Mouse (Mus musculus) intestine, embryonic 16.5 days (tissue): ENCODE measurements at regions not wholly inside any gene's neighbourhood (a gene's known extent, or its start where the extent isn't known, plus 50 kb on each side); places are given as distances from the start of the nearest gene placed in this dataset.

Experiments used
- ATAC-seq: fragments of 200-750 bp; cut with Nextera tagmentation; 2 replicates; pipeline ENCODE4 v1.8.0; 2017; ENCODE audit warnings: moderate TSS enrichment, moderate library complexity
- H3K27ac ChIP-seq: fragments of 300-500 bp; sonication (generic); 2 replicates; pipeline ENCODE4 v1.5.1; 2014; ENCODE audit warnings: mild to moderate bottlenecking, low read length
- H3K27me3 ChIP-seq: fragments of 300-500 bp; sonication (generic); replicated peaks from 2 replicates; pipeline ENCODE4 v1.6.1; 2014; ENCODE audit warnings: low read length, control low read depth, mixed read lengths; ENCODE audit not compliant: control insufficient read depth, insufficient read depth
- H3K36me3 ChIP-seq: fragments of 300-500 bp; sonication (generic); 2 replicates; pipeline ENCODE4 v1.6.1; 2014; ENCODE audit warnings: low read length, control low read depth; ENCODE audit not compliant: control insufficient read depth, insufficient read depth
- H3K4me1 ChIP-seq: fragments of 300-500 bp; sonication (generic); 2 replicates; pipeline ENCODE4 v1.6.1; 2014; ENCODE audit warnings: low read length, control low read depth, mixed read lengths; ENCODE audit not compliant: control insufficient read depth, insufficient read depth
- H3K4me2 ChIP-seq: fragments of 300-500 bp; sonication (generic); 2 replicates; pipeline ENCODE4 v1.6.1; 2014; ENCODE audit warnings: low read depth, low read length, control low read depth
- H3K4me3 ChIP-seq: fragments of 300-500 bp; sonication (generic); 2 replicates; pipeline ENCODE4 v1.5.1; 2014; ENCODE audit warnings: mild to moderate bottlenecking, low read length
- H3K9ac ChIP-seq: fragments of 300-500 bp; sonication (generic); 2 replicates; pipeline ENCODE4 v1.6.1; 2014; ENCODE audit warnings: low read depth, low read length
- H3K9me3 ChIP-seq: fragments of 300-500 bp; sonication (generic); 2 replicates; pipeline ENCODE4 v1.6.1; 2016; ENCODE audit warnings: low read length, control low read depth; ENCODE audit not compliant: control insufficient read depth
- WGBS: fragments of 180-500 bp; shearing (Covaris S2); extraction: QIAGEN DNeasy Blood & Tissue Kit; methylation state at CpG from one replicate; pipeline ENCODE4 v1.1.7; 2014; 5-methylcytosine and 5-hydroxymethylcytosine counted together

- Histone ChIP-seq H3K9ac (no peak overlapping the region), H3K4me1 (no peaks in the 10 kb centered on the region), H3K4me3 (no peak overlapping the region), H3K9me3 (no peaks in the 10 kb centered on the region), H3K36me3 (no peaks in the 10 kb centered on the region), H3K27me3 (no peaks in the 10 kb centered on the region), H3K27ac (no peak overlapping the region), H3K4me2 (0 out of 2 replicates have a peak overlapping the region, but pooled peaks have one; percentile 21)
- 20% methylated on average over 23 of the region's 23 CpGs for WGBS
- no peak for ATAC-seq
These were observed 123.6 kb downstream of the Sox2 start for GRCm38 (mm10) chr3:34773678-34774425.

- Histone ChIP-seq H3K27me3 (no peaks in the 10 kb centered on the region), H3K9ac (no peak overlapping the region), H3K9me3 (no peaks in the 10 kb centered on the region), H3K36me3 (no peaks in the 10 kb centered on the region), H3K27ac (no peak overlapping the region), H3K4me1 (no peaks in the 10 kb centered on the region), H3K4me3 (no peak overlapping the region), H3K4me2 (no peak overlapping the region)
- WGBS = 84% methylated on average over 6 of the region's 6 CpGs
- ATAC-seq = no peak
These were observed 131.6 kb downstream of the Sox2 start for GRCm38 (mm10) chr3:34781770-34782169.

- Histone ChIP-seq H3K27me3 (no peaks in the 10 kb centered on the region), H3K4me2 (no peak overlapping the region), H3K36me3 (no peaks in the 10 kb centered on the region), H3K9ac (no peak overlapping the region), H3K27ac (no peak overlapping the region), H3K4me1 (no peaks in the 10 kb centered on the region), H3K4me3 (no peak overlapping the region), H3K9me3 (no peaks in the 10 kb centered on the region)
- WGBS = 96% methylated on average over 1 of the region's 1 CpGs
- ATAC-seq = no peak
These were observed 133.2 kb downstream of the Sox2 start for GRCm38 (mm10) chr3:34783398-34783797.

- Histone ChIP-seq H3K4me1 (no peaks in the 10 kb centered on the region), H3K27ac (no peak overlapping the region), H3K4me3 (no peak overlapping the region), H3K9ac (no peak overlapping the region), H3K27me3 (no peaks in the 10 kb centered on the region), H3K9me3 (no peaks in the 10 kb centered on the region), H3K36me3 (no peaks in the 10 kb centered on the region), H3K4me2 (no peak overlapping the region)
- WGBS = 89% methylated on average over 3 of the region's 3 CpGs
- ATAC-seq = no peak
These were observed 137.0 kb downstream of the Sox2 start for GRCm38 (mm10) chr3:34787211-34787610.

GRCm38 (mm10) chr3:34795103-34795983, 145.1 kb downstream of the Sox2 start:
- Histone ChIP-seq H3K4me3 (peak overlapping the region; percentile 31), H3K27me3 (no peaks in the 10 kb centered on the region), H3K9ac (no peak overlapping the region), H3K36me3 (no peaks in the 10 kb centered on the region), H3K4me1 (no peaks in the 10 kb centered on the region; the same call in 1 of the 2 replicates), H3K4me2 (peak overlapping the region; percentile 43), H3K9me3 (no peaks in the 10 kb centered on the region), H3K27ac (no peak overlapping the region)
- WGBS = 14% methylated on average over 23 of the region's 23 CpGs
- peak; percentile 92 for ATAC-seq

- Histone ChIP-seq H3K9ac (no peak overlapping the region), H3K4me3 (peak overlapping the region; percentile 31), H3K27me3 (no peaks in the 10 kb centered on the region), H3K36me3 (no peaks in the 10 kb centered on the region), H3K4me2 (peak overlapping the region; percentile 43), H3K9me3 (no peaks in the 10 kb centered on the region), H3K4me1 (no peaks in the 10 kb centered on the region; the same call in 1 of the 2 replicates), H3K27ac (no peak overlapping the region)
- ATAC-seq = peak; percentile 36
- 5% methylated on average over 5 of the region's 5 CpGs for WGBS
These were observed 145.7 kb downstream of the Sox2 start for GRCm38 (mm10) chr3:34795984-34796266.

- Histone ChIP-seq H3K27me3 (no peaks in the 10 kb centered on the region; the same call in 1 of the 2 replicates), H3K36me3 (no peaks in the 10 kb centered on the region), H3K9ac (no peak overlapping the region), H3K4me1 (no peaks in the 10 kb centered on the region), H3K27ac (no peak overlapping the region), H3K4me3 (no peak overlapping the region), H3K4me2 (no peak overlapping the region), H3K9me3 (no peaks in the 10 kb centered on the region)
- no peak for ATAC-seq
- 19% methylated on average over 6 of the region's 6 CpGs for WGBS
These were observed 158.6 kb downstream of the Sox2 start for GRCm38 (mm10) chr3:34808833-34809232.

GRCm38 (mm10) chr3:34811753-34812152, 161.5 kb downstream of the Sox2 start:
- 65% methylated on average over 4 of the region's 4 CpGs for WGBS
- H3K4me2 ChIP-seq = no peak overlapping the region
- H3K9ac ChIP-seq = no peak overlapping the region
- no peak for ATAC-seq
- no peak overlapping the region for H3K27ac ChIP-seq
- H3K4me3 ChIP-seq = no peak overlapping the region
- H3K9me3 ChIP-seq = no peaks in the 10 kb centered on the region
- H3K4me1 ChIP-seq = no peaks in the 10 kb centered on the region
- H3K27me3 ChIP-seq = no peaks in the 10 kb centered on the region; the same call in 1 of the 2 replicates
- H3K36me3 ChIP-seq = no peaks in the 10 kb centered on the region

- no peaks in the 10 kb centered on the region for H3K9me3 ChIP-seq
- no peak overlapping the region for H3K4me3 ChIP-seq
- no peak overlapping the region for H3K4me2 ChIP-seq
- no peak overlapping the region for H3K9ac ChIP-seq
- WGBS = 31% methylated on average over 9 of the region's 9 CpGs
- no peaks in the 10 kb centered on the region for H3K36me3 ChIP-seq
- no peaks in the 10 kb centered on the region; the same call in 1 of the 2 replicates for H3K27me3 ChIP-seq
- no peaks in the 10 kb centered on the region for H3K4me1 ChIP-seq
- ATAC-seq = no peak
- H3K27ac ChIP-seq = no peak overlapping the region
These were observed 162.9 kb downstream of the Sox2 start for GRCm38 (mm10) chr3:34813046-34813625.
